Mouse (Mus musculus) liver, postnatal 0 days (tissue): ENCODE data around the gene Rpl21.

Experiments used
- CTCF ChIP-seq: sonication (generic); IDR thresholded peaks from 2 replicates; pipeline ENCODE4 v1.5.1; 2016; ENCODE audit warnings: antibody characterized with exemption, low read depth
- EP300 ChIP-seq: IDR thresholded peaks from 2 replicates; pipeline ENCODE4 v1.6.1; 2016; ENCODE audit warnings: antibody characterized with exemption, low read depth, mild to moderate bottlenecking

DNA sequence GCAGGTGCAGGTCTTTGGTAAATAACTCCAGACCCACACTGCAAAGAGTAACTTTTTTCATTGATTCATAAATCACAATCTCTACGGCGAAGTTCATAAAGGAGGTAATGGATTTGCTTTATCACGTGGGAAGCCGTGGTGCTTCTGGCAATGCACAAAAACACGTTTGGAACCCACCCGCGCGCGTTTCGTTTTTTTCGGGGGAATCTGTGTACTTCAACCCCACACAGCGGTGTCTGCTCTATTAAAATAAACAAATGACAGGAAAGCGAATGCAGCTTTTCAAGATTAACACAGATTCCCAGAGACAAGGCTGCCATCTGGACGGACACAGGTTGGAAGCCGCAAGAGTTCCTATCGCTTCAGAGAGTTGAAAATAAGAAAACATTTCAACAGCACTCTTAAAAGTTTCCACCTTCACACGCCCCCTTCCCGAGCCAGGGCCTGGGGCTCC is 39.0 kb upstream of the Rpl21 start:
- no peak for TF ChIP-seq EP300
- no peak for TF ChIP-seq CTCF
